Mouse (Mus musculus): ENCODE measurements at regions not wholly inside any gene's neighbourhood (a gene's known extent, or its start where the extent isn't known, plus 50 kb on each side); places are given as distances from the start of the nearest gene placed in this dataset.

DNA sequence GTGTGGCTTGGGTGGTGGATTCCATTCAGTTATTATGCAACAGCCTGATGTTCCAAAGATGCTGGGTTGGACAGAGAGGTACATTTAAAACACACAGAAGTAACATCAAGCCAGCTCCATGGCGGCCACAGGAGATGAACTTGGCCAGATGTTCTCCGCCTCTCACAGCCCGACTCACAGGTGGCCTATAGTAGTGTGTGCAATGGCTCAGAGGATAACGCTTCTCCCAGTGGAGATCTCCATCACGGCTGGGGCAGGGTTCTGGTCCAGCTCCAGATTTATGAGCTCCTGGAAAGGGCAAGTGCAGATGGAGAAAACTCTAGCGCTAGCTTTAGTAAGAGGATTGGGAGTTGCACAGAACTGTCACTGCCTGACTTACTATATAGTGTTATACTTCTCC, 319.5 kb upstream of the Fam92a start:
- no peak for TF ChIP-seq CTCF (IDR thresholded peaks at IDR 0.05; ENCODE audit: control insufficient read depth, insufficient read depth, insufficient read length)
- TF ChIP-seq MYOD1 (IDR thresholded peaks at IDR 0.05; ENCODE audit: control insufficient read depth, insufficient read length, low read depth) = no peak
- no peak for TF ChIP-seq USF1 (IDR thresholded peaks at IDR 0.05; ENCODE audit: low read depth)
- no peak for TF ChIP-seq MYOG (IDR thresholded peaks at IDR 0.05; ENCODE audit: control insufficient read depth, extremely low read depth, insufficient read length)
- no peak for TF ChIP-seq MAX (IDR thresholded peaks at IDR 0.05)
- TF ChIP-seq CEBPB (IDR thresholded peaks at IDR 0.05; ENCODE audit: low read depth) = no peak
- TF ChIP-seq FOSL1 (IDR thresholded peaks at IDR 0.05; ENCODE audit: insufficient read depth, low read length, poor library complexity, severe bottlenecking) = no peak
